Mouse (Mus musculus) spleen, postnatal 36 days (tissue): ENCODE measurements around the gene Maff.

Experiments
- DNase-seq, 2 experiments: peaks; one replicate each; pipeline ENCODE4 v3.0.0; 2022; ENCODE audit warnings: low spot score in 2 of 2, mixed read lengths in 1 of 2

Gene Maff

DNA sequence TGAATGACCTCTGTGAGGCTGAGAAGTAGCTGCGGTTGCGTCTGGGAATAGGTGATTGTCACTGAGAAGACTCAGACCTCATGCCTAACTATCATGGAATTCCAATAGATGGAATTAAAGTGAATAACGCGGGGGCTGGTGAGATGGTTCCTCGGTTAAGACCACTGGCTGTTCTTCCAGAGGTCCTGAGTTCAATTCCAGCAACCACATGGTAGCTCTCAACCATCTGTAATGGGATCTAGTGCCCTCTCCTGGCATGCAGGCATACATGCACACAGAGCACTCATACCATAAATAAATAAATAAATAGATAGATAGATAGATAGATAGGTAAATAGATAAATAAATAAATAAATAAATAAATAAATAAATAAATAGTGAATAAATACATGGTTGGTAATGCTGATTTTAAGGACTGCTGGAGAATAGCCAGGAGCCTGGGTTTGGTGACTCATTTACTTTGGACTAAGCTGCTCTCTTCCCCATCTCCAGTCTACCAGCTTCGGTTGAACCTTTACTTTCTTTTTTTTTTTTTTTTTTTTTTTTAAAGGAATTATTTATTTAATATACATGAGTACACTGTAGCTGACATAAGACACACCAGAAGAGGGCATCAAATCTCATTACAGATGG lies 17.0 kb upstream of the Maff start:
- no peak for DNase-seq

- DNase-seq, result no peak
Observed at GRCm38 (mm10) chr15:79329979-79330363, 16.4 kb upstream of the Maff start.

- no peak for DNase-seq
Observed at GRCm38 (mm10) chr15:79330521-79330920, 15.9 kb upstream of the Maff start.

DNA sequence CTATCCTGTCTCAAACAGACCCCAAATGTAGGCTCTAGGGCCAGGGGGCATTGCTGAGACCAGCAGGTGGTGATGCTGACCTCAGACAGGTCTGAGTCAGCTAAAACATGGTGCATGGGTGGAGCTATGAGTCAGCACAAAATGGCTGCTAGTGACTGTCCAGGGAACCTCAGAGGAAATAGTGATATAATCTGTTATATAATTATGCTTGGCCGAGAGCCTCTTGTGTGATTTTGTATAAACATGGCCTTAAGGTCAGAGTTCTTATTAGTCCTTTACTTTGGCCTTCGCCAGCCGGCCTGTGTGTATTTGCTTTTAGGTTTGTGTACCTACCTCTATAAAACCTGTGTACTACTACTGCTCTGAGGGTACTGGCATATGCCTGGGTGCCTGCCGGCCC lies 13.0 kb upstream of the Maff start:
- DNase-seq, result no peak

DNA sequence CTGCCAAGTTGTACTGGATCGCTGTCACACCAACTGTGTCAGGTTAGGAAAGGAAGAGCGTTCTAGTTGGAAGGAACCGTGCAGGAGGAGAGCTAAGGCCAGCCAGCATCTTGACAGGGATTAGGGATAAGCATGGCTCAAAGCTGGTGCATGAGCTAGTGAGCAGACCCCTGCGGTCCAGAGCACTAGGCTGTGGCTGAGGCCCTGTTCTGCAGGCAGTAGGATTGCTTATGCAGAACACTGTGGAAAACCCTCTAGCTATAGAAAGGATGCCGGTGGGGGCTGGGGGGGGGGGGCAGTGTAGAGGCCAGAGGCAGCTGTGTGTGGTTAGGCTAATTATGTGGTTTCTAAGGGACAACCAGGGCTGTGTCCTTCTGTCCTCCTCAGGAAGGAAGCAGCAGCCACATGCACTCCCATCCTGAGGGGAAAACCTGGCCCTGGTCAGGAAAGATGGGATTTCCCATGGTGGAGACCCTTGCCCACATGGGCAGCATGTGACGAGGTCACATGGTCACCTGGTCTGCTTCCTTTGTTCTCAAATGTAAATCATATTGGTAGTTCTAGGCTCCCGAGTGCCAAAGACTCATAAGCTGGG lies 11.3 kb upstream of the Maff start:
- no peak for DNase-seq

- DNase-seq, result no peak
Observed at GRCm38 (mm10) chr15:79338978-79339377, 7.4 kb upstream of the Maff start.

DNA sequence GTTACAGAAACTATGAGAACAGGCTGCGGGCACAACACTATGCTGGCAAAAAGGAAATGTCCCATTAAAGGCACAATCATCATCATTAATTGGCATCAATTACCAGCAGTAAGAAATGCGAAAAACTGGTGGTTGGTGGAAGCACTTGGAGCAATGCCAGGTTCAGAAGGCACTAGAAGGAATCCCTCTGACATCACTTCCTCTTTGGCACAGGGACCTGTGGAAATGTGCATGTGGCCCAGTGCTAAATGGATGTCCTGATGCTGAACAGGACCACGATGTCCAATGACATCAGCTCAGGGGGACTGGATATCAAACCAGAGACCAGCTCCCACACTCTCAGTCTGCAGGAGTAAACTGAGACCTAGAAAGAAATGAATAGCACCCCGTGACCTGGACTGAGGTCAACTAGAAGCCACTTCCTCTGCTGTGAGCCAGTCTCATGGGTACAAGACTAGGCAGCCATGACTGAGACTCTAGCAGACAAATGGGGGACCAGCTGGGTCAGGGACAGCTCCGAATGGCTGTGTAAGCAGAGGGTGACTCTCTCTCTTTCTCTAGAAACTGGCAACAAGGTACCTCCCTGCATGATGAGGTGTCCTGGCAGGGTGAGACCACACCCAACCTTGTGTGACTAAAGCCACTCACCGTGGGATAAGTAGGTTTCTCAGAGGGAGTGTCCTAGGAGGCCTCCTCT lies 3.6 kb upstream of the Maff start:
- peak in 1 of 2 experiments; percentile 35 for DNase-seq

- no peak for DNase-seq
Observed at GRCm38 (mm10) chr15:79344627-79345026, 1.8 kb upstream of the Maff start.

GRCm38 (mm10) chr15:79347165-79347844 lies 884 bp downstream of the Maff start:
- DNase-seq, result peak; percentile 78

DNA sequence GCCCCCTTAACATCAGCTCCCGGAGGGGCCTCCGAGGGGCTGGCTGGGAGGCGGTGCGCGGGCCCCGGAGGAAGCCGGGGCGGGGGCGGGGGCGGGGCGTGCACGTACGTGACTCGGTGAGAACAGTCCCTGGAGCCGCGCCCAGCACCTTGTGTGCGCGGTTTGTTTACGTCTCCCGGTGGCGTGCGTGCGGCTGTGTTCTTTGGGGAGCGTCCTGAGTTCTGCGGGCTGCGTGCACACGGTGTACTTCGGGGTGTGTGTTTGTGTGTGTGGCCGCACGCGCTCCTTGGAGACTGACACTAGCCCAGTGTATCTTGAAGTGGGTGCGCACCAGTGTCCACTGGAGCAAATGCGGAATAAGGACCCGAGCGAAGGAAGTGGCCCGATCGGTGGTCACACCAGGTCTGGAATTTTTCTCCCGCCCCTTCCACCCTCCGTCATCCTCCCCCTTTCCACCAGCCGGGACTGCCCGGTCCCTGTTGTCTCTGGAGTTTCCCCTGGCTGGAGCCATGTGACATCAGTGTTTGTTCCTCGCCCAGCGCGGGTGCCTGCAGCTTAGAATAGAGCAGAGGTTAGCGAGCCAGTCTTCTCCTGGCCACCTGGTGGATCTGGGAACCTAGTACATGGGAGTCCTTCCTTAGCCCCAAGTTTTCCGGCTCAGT lies 1.6 kb downstream of the Maff start:
- DNase-seq, result peak; percentile 56 to 60

GRCm38 (mm10) chr15:79348651-79349050 lies 2.2 kb downstream of the Maff start:
- no peak for DNase-seq

DNA sequence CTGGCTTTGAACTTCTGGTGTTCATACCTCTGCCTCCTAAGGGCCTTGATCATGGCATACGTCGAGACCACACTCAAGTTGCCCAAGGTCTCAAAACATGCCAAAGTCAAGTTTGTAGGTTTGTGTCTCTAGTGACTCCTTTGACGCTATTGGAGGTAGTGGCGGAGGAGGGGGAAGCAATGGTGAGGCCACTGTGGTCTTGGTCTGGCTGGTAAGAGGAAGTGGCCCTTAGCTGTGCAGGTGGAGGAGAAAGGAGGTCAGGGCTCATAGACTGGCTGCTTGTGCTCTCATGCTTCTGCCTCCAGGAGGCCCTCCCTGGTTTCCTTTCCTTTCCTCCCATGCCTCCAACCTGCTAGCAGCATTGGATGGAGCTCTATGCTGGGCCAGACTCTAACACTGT lies 4.4 kb downstream of the Maff start:
- peak; percentile 52 to 53 for DNase-seq

DNA sequence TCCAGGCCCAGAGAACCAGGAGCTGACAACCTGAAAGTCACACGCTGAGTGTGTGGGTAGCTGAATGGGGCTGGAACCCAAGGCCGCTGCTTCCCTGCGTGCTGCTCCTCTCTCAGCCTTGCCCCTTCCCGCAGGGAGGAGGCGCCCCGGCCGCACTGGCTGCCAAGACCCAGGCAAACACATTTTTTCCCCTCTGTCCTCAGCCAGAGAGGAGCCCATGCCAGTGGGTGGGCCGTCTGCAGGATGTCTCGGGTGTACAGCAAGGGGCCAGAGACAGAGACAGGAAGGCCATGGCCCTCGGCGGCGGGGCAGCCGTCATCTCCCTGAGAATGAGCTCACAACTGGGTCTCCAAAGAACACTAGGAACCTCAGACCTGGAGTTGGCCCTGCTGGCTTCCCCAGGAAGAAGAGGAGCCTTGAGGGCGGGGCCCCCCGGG lies 4.9 kb downstream of the Maff start:
- no peak for DNase-seq

DNA sequence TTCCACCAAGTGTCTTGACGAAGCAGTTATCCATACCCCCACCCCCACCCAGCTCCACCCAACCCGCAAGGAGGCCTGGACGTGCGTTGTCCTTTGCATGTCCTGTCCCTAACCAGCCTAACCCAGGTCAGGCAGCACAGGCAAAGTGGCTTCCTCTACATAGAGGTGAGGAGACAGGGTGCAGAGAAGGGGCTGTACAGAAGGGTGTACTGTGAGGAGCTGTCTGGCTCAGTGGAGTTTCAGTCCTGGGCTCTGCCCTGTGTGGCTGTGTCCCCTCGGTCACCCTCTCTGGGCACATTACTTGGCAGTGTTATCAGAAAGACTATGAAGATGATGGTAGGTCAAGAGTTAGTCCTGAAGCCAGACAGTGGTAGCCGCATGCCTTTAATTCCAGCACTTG lies 6.1 kb downstream of the Maff start:
- DNase-seq, result no peak

- DNase-seq, result no peak
Observed at GRCm38 (mm10) chr15:79353690-79354305, 7.4 kb downstream of the Maff start.

DNA sequence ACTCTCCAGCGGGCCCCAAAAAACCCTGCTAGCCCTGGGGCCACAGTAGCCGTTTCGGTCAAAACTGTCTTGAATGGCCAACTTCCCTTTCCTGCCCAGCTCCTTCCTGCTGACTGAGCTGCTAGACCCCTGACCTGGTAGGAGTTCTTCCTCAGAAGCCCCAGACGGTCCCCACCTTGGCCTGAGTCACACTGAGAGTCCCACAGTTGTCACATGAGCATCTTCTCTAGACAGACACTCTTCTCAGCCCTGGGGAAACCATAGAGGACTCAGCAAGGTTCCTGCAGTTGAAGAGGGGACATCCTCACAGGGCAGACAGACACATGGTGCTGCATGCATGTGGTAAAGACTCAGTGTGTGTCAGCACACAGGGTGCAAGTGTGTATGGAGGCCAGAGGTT lies 8.2 kb downstream of the Maff start:
- no peak for DNase-seq

- DNase-seq, result no peak
Observed at GRCm38 (mm10) chr15:79356481-79356880, 10.1 kb downstream of the Maff start.

DNA sequence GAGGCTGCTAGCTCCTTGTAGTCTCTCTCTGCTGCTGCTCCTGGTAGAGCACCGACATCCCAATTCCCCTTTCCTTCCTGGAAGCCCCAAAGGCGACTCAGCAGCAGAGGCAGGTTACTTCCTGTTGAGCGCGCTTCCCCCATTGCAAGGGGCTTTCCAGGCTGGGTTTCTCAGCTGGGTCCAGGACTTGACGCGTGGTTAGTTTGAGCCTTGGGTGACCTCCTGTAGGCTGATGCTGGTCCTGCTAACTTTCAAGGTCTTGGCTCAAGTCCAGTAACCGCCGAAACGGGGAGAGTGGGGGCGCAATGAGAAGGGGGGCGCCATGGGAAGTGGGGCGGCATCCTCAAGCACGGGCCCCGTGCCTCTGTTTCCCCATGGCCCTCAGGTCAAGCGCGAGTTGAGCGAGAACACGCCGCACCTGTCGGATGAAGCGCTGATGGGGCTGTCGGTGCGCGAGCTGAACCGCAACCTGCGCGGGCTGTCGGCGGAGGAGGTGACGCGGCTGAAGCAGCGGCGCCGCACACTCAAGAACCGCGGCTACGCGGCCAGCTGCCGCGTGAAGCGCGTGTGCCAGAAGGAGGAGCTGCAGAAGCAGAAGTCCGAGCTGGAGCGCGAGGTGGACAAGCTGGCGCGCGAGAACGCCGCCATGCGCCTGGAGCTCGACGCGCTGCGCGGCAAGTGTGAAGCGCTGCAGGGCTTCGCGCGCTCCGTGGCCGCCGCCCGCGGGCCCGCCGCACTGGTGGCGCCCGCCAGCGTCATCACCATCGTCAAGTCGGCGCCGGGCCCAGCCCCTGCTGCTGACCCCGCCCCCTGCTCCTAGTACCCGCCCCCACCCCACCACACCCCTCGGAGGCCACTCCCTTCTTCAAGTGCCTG lies 10.9 kb downstream of the Maff start:
- peak; percentile 48 to 54 for DNase-seq

- DNase-seq, result no peak
Observed at GRCm38 (mm10) chr15:79357974-79358690, 11.7 kb downstream of the Maff start.

DNA sequence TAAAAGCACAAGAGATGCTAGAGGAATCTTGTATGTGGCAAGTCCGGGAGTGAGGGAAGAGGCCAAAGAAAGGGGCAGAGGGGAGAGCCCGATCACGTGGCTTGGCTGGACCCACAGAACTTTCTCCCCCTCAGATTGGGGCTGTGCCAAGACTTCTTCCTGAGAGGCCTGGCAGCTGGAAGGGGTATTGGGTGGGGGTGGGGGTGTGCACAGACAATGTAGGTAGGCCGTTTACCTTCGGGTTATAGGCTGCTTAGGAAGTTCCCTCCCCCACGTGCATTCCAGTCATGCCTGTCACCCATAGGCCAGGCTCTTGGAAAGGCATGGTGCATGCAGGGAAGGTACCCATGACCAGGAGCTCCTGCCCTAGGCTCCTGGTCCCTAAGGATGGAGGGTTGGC lies 13.5 kb downstream of the Maff start:
- no peak for DNase-seq
